Mouse (Mus musculus) ES-Bruce4 (cell line): Measurements from ENCODE around the gene Srebf1.

Experiments used
- CTCF ChIP-seq: IDR thresholded peaks from one replicate; pipeline ENCODE4 v1.8.1; 2011; ENCODE audit warnings: low read depth, low read length
- EP300 ChIP-seq: IDR thresholded peaks from 2 replicates; pipeline ENCODE4 v1.6.1; 2011; ENCODE audit warnings: low read depth, low read length; ENCODE audit not compliant: insufficient read depth

DNA sequence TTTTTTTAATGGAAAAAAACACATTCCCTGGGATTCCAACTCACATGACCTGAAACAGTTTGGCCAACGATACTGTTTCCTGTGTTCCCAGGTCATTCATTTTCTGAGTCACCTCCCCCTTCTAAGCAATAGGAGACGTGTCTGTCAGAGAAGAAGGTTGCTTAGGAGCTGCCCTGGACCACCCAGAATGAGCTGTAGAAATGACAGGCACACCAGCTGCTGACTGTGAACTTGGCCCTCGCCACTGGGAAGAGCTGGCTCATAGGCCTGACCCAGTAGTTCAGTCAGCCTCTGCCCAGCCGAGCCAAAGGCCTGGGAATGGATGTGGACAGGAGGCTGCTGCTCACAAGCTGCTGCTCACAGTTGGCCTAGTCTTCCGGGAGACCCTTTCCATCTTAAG lies 57.3 kb downstream of the Srebf1 start:
- TF ChIP-seq CTCF, result no peak
- no peak for TF ChIP-seq EP300
